Mouse (Mus musculus): ENCODE results near the gene Gorasp1.
A peak's percentile ranks its signal among the peaks of the same experiment; 100 is the strongest.

Gorasp1 gene

GRCm38 (mm10) chr9:119937005-119937773, at the start of gene Gorasp1, which contains the start of gene Ttc21a:
Gene Gorasp1, minus strand, starts transcription at chr9:119937565.
Gene Ttc21a, plus strand, starts transcription at chr9:119937606.
- DNase-seq = peak; percentile 87

DNA sequence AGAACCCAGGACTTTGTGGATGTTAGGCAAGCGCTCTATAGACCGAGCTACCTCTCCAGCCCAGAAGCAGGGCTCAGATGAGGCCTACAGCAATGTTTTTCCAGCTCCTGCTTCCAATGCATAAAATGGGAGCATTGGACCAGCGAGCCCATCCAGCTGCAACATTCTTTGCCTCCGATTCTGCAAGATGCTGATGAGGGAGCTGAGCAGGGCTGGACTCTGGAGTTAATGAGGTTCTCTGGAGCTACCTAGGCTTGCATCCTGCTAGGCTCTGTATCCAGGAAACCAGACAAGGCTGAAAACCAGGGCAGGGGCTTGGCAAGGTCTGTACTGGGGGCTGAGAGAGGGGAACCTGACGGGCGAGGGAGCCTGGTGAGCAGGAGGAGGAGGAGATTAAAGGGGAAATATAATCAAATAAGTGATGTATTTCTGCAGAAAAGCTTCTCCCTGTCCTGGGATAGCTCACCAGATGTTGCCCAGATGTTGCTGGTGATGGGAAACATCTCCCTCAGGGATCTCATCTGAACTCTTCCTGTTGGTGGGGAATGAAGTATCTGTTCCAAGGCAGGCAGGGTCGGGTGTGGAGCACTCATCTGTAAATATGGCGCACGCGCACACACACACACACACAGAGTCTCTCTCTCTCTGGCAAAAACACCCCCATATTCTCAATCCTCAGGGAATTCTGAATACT, 48.7 kb upstream of the Gorasp1 start:
- no peak for DNase-seq

DNA sequence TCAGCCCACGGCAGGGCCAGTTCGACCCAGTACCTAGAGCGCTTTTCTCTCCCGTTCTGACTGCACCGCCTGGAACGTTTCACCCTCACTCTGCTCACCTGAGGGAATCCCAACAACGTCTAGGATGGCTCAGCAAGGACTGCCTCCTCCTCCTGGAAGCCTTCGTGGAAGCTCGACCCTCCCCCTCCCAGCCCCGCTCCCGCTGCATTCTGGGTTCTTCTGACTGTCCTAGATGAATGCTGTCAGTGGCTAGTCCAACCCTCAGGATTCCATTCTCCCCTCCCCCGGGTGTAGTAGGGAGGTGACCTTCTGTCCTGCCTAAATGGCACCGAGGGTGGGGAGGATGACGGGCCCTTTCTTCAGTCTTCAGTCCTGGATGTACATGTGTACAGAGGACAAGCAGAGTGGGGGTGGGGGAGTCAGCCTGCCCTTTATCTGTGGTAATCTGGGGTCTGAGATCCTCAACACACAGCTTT, 47.2 kb upstream of the Gorasp1 start, which contains the start of gene Csrnp1:
Csrnp1 (minus strand) TSS at position 123 of the 476 bp plus-strand sequence.
- DNase-seq = peak in 1 of 2 experiments; percentile 55

DNA sequence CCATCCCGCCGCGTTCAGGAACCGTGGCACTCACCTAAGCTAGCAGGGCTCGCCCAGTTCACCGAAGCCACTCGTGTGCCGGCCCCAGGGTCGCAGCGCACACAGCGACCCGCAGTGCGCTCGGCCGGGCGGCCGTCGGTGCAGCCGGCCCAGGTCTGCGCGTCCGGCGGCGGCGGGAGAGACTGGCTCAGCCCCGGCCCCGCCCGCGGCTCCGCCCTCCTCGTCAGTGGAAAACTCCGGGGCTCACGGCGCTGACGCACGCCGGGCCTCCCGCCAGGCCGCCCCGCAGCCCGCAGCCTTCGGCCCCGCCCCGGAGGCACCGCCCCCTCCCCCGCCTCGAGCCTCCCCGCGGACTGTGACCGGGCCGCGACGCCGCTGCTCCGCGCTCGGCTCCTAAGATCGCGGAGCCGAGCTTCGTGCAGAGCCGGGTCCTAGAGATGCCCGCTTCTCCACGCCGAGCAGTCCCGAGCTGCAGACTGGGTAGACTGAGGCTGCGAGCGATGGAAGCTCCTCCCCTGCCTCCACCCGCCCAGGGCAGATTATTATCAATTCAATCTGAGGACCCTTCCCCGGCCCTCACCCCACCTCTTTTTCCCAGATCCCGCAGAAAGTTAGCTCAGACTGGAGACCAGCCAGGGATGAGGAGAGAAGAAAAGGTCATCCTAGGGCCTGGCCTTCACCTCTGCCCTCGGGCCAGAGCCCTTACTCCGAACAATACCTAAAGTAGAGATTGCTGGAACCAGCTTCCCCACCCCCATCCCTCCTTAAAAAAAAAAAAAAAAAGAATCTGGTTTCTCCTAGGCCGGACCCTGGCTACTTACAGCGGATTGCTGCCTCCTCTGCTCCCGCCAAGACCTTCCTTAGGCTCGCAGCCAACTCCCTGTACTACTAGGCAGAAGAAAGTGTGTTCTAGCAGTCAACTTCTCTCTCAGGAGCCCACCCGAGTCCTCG, 46.5 kb upstream of the Gorasp1 start:
- DNase-seq = peak; percentile 84 to 85

GRCm38 (mm10) chr9:119982956-119983551, 45.7 kb upstream of the Gorasp1 start:
- DNase-seq = peak; percentile 75 to 87

GRCm38 (mm10) chr9:119982241-119982811, 45.0 kb upstream of the Gorasp1 start:
- DNase-seq = peak; percentile 74 to 87

DNA sequence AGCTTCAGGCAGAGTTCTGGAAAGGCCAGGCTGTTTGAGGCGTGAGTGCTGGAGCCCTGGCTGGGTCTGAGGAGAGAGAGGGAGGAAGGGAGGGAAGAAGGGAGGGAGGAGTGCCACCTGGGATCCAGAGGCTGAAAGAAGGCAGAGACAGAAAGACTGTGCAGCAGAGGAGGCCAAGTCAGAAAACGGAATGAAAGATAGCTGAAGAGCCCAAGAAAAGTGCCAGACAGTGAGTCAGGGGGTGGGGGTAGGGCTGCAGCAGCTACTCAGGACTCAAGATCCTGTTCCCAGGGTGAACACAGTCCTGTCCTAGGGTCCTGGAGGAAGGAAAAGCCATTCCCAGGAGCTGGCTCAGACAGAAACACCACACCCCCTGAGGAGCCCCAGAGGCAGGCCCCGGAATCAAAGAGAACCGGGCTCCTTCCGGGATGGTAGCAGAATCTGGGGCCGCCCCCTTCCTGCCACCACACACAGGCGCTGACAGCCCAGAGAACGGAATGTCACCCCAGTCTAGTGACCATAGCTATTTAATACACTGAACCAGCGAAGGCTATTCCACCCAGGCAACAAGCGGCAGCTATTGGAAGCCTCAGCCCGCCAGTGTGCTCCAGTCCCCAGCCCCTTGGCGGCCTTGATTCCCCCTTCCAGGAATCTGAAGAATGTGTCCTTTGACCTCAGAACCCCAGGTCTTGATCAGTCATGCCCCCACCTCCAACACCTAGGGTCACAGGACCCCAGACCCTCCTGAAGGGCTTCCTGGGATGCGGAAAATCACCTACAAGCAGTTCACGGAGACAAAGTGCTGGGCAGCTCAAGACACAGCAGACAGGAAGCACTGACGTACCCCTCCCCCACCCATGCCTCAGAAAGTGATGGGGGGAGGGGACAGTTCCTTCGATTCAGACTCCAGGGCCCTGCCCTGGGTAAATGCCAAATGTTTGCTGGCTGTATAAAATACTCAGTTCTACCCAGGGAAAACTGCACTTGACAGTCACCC, 44.1 kb upstream of the Gorasp1 start:
- peak; percentile 78 to 85 for DNase-seq

DNA sequence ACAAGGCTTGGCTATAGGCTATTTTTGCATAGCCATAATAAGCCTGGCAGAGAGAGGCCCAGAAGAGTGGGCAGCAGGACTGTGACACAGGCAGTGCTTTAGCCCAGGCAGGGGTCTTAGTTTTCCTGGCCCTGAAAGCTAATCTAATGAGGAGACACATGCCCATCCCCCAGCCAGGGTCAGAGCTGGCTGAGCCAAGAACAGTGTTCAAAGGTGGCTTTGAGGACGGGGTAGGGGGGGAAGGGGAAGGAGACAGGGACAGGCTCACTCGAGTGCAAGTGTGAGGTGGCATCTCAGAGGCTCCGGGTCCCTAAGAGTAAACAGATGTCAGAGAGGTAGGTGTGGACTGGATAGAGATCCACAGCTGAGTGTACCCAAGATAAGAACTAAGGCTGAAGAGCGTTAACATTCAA, 43.4 kb upstream of the Gorasp1 start:
- peak in 1 of 2 experiments; percentile 44 for DNase-seq

DNA sequence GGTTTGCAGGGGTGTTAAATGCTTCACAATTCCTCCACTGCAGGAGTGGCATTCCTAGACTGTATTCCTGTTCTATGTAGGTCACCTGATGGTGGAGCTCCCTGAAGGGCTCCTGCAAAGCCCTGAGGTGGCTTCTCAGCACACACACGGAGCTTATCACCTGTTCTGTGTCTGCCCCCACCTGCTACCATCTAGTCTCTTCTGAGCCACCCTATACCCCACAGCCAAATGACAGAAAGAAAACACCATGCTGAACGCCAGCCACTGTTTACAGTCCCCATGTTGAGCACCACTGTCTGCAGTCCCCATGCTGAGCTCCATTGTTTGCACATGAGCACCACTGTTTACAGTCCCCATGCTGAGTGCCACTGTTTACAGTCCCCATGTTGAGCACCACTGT, 42.4 kb upstream of the Gorasp1 start:
- DNase-seq = peak in 1 of 2 experiments; percentile 34

GRCm38 (mm10) chr9:119978811-119979441, 41.6 kb upstream of the Gorasp1 start:
- DNase-seq = peak in 1 of 2 experiments; percentile 48

GRCm38 (mm10) chr9:119978151-119978810, 40.9 kb upstream of the Gorasp1 start:
- DNase-seq = peak; percentile 71 to 85

DNA sequence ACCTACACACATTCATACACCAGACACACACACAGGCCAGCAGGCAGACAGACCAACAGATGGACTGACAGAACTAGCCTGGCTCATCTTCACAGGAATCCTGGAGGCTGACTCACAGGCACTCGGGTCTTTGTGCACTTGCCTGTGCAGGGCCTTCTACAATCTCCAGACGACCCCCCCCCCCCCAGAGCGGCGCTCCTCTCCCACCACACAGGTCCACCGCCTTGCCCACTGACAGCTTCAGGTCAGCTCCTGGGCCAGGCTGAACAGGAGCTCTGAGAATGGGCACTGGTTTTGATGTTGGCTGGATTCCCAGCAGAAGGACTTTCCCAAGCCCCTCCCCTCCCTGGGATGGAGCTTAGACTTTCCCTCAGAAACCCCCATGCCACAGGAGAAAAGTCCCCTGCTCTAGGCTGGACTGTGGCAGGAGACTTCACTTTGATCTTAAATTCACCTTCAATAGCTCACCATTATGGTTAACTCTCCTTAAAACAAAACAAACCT, 40.2 kb upstream of the Gorasp1 start:
- DNase-seq = peak in 1 of 2 experiments; percentile 35

- DNase-seq = peak in 1 of 2 experiments; percentile 62
These were observed 39.6 kb upstream of the Gorasp1 start for GRCm38 (mm10) chr9:119976704-119977556.

DNA sequence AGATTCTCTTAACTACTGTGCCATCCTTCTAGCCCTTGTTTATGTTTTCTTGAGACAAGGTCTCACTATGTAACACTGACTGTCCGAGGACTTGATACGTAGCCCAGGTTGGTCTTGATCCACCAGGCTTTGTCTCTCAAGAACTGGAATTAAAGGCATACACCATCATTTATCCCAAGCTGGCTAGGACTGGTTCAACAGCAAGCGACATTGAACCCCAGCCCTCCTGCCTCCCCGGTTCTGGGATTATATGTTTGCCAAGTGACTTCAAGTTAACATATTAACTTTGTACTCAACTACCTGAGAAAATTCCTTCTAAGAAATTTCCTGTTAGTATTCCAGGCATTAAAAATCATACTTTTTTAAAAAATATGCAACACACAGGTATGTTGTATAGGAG, 37.9 kb upstream of the Gorasp1 start:
- DNase-seq = no peak

DNA sequence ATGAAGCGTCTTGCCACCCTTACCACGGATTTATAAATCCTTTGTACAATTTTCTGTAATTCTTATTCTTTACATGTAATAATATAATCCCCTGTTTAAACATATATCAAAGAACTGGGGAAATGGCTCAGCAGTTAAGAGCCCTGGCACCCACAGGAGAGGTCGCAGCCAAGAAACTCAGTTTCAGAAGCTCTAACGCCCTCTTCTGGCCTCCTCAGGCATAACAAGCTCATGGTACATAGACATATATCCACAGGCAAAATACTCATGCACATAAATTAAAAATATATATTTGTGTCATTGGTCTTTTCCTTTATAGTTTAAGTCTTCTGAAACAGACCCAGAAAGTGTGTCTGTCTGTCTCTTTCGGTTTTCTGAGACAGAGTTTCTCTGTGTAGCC, 37.2 kb upstream of the Gorasp1 start:
- DNase-seq = no peak

DNA sequence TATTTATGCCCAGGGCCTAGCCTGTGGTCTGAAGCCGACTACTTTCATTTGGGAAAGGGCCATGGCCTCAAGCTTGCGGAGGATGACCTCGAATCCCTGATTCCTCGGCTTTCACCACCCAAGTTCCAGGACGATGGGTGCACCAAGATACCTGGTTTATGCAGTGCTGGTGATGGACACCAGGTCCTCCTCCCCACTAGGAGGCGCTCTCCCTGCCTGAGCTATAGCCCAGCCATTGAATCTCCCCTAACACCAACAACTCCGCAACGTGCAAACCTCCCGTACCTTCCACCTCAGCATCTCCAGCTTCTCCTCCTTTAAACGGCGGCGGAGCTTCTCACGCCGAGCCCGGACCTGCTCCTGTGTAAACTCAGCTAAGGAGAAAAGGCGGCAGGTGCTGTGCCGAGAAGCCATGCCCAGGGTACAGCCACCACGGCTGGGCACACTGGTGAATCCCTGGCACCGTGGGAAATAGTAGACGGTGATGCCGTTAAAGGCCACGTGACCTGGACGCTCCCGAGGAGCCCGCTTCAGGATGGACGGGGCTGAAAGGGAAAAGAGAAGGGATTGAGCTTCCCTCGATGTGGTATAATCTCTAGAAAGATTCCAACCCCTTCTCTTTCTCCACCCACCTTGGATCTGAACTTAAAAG, 36.6 kb upstream of the Gorasp1 start:
- no peak for DNase-seq

DNA sequence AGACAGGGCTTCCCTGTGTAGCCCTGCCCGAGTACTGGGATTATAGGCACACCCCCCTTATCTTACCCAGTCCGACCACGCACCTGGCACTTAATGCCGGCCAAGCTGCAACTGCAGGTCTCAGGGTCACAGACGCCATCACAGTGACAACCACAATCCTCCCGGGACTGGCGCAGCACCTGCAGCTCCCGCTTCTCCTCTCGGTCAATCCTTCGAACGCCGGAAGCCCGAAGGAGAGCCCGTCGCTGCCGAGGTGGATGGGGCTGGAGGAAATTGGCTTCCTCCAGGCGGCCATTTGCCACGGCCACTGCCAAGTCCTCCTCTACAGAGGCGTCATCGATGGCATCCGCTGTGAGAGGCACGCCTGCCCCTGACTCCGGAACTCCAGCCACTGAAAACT, 35.9 kb upstream of the Gorasp1 start:
- no peak for DNase-seq

- no peak for DNase-seq
These were observed 35.2 kb upstream of the Gorasp1 start for GRCm38 (mm10) chr9:119972582-119972981.
